Mouse (Mus musculus) adrenal gland (tissue): ENCODE results near the gene Mrrf.
"Not testable (repeated sequence)": the region's sequence is repeated elsewhere in the genome, so short reads cannot be mapped to it uniquely, and the experiment has no call there.

Source experiments
- intact Hi-C: fragments of 180-260 bp; cut with DNase I; formaldehyde crosslinking; loops from one replicate; pipeline ENCODE4 v1.15.1; 2025

Gene Mrrf

DNA sequence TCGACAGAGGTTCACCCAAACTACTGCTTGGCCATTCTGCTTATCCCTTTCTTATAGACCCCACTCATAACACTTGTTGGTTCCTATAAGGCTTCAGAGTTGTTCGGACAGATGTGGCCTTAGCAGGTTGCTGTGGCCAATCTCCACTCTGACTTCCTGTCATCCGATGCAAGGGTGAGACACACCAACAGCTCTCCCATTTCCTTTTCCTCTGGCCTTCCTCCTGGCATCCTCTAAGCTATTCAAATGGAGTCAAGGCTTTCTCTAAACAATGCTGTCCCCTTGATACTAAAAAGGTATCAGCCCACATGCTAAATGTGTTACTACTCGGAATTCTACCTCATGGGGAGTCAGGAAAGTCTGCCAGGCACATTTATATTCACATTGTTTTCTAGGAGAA is 8.2 kb upstream of the Mrrf start:
- intact Hi-C loops = no loop called here

GRCm38 (mm10) chr2:36129051-36129450 is 7.1 kb upstream of the Mrrf start:
- intact Hi-C loops = no loop called here

DNA sequence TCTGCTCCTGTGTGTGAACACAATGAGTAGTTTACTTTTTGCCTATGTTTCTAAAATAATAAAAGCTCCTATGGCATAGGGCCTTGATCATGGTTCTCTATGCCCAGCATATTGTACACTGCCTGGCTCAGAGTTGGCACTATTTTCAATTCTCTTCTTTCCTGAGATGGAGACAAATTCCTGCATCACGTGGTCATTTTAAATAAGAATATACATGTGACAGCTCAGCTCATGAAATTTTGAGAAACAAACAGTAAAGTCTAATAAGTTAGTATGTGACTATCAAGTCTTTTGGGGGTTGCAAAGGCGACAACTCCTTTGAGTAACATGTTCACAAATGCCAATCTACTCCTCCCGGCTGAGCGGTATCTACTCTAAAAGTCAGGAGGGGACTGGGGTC is 302 bp upstream of the Mrrf start:
- intact Hi-C loops = loop anchor here (5.0 kb wide), 1 partner anchor 76 kb away; no protein-coding TSS in a partner anchor

DNA sequence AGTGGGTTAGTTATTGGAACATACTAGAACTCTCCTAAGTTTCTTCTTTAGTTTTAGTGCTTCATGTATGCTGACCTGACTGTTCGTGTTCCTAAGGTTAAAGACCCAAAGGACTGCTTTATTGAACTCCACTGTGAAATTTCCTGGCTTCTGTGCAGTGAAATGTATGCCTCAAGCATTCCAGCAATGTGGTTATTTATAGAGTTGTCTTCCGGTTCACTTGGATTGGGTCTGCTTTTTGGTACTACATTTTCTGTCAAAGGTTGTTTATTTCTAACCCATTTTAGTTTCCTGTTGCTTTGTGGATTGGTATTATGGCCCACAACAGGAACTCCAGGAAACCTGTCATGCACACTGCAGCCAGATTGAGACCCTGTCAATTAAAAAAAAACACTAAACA is 2.9 kb downstream of the Mrrf start:
- intact Hi-C loops = loop anchor here (5.0 kb wide), 1 partner anchor 73 kb away; no protein-coding TSS in a partner anchor

DNA sequence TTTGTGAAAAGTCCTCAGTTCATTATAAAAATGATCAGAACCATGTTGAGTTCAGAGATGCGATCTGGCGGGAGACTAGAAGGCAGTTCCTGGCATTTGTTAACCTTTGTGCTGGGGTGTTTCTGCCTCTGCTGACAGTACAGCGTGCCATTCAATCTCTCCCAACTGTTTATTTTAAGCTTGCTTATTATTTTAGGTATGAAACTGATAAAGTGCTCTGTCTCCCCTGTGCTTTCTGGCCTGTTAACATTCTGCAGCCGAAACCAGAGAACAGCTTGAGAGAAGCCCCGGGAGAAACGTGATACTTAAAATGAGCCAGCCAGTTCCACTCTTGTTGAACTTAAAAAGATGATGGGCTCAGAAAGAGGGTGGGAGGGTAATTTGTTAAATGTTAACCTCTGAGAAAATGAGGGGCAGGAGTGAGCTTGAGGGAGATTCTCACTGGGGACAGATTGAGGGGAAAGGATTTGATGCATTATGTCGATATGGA is 12.7 kb downstream of the Mrrf start:
- intact Hi-C loops = no loop called here

DNA sequence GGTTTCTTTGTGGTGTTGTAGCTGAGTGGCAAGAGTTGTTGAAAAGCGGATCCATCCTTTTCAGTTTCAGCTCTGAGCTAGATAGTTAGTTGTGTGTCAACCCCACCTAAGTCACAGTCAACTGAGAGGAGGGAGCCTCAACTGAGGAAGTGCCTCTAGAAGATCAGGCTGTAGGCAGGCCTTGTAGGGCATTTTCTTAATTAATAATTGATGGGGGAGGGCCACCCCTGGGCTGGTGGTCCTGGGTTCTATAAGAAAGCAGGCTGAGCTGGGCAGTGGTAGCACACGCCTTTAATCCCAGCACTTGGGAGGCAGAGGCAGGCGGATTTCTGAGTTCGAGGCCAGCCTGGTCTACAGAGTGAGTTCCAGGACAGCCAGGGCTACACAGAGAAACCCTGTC is 16.2 kb downstream of the Mrrf start:
- intact Hi-C loops = not testable (repeated sequence)

GRCm38 (mm10) chr2:36157461-36157860 is 21.3 kb downstream of the Mrrf start:
- intact Hi-C loops = no loop called here

DNA sequence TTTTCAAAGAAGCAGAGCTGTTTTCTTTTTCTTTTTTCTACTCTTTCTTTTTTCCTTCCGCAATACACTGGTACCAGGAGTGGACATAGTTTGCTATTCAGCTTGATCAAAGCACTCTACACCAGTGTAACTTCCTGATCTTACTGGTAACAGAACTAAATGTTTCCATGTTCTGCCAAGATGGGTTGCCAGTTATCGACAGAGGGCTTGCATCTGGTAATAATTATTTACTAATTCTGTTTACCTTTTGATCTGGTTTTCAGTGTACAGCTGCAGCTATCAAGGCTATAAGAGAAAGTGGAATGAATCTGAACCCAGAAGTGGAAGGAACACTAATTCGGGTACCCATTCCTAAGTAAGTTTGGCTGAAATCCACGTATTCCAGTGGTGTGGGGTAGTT is 23.1 kb downstream of the Mrrf start:
- intact Hi-C loops = no loop called here

GRCm38 (mm10) chr2:36167990-36168618 is 31.9 kb downstream of the Mrrf start:
- intact Hi-C loops = no loop called here

- intact Hi-C loops = no loop called here
These were observed 33.0 kb downstream of the Mrrf start for GRCm38 (mm10) chr2:36169176-36169575.

DNA sequence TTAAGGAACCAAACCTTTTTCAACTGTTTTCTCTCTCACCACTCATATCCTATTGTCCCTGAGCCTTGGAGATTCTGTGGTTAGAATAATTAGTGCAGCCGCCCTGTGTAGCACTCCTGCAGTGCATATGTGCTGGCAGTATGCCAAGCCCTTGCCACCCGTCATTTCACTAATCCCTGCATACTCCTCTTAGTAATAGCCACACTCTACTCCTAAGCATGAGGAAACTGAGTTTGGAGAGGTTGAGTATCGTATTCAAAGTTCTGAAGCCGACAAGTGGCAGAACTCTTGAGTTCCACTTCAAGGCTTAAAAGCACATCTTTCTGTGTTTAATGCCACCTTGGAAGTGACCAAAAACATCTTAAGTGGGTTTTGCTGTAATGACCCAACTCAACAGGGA is 35.9 kb downstream of the Mrrf start:
- intact Hi-C loops = no loop called here

DNA sequence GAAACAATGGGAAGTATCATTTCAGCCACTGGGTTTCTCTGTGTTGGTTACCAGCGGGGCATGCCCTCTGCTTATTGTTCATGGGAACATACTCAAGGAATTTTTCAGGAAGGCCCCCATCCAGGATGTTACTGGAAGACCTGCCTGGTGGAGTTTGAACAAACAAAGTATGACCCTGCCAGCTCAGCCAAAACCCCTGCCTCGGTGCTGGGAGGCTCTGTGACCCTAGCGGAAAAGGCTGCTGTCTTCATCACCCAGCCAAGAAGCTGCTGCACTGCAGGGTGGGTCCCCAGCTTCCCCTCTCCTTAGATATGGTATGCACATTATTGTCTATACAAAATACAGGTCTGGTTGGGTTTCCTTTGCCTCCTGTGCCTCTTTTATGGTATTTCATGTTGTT is 36.4 kb downstream of the Mrrf start:
- intact Hi-C loops = no loop called here

DNA sequence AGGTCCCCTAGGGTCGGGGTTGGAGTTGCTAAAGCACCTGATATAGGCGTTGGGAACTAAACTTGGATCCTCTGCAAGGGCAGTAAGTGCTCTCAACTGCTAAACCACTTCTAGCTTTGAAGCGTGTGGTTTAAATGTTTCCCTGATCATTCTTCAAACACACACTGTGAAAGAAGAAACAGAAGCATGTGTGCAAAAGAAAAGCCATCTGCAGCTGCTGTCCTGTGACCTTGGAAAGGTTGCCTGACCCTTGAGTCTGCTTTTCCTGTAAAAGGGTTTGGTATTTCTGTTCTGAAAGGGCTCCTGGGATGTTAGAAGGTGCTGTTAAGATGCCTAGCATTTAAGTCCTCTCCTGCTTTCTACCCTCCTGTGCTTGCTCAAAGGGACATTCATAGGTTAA is 43.3 kb downstream of the Mrrf start:
- intact Hi-C loops = no loop called here

DNA sequence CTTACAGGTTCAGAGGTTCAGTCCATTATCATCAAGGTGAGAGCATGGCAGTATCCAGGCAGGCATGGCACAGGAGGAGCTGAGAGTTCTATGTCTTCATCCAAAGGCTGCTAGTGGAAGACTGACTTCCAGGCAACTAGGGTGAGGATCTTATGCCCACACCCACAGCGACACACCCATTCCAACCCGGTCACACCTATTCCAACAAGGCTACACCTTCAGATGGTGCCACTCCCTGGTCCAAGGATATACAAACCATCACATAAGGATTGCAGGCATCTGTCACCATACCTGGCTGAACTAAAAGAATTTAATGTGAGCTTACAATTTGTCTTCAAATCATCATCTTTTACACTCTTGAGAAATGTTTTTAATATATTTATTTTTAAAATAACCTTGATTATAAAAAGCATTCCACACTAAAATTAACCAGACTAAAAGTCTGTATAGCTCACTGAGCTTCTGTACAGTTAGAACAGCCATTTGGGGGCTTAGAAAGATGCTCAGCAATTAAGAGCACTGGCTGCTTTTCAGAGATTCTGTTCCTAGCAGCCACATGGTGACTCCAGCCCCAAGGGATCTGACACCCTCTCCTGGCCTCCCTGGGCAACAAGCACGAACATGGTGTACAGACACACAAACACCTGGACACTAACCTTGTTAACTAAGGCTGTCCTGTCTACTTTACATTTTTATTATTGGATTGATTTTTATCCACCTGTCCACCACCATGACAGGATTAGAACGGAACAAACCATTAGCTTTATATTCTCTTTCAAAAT is 45.6 kb downstream of the Mrrf start:
- intact Hi-C loops = not testable (repeated sequence)

DNA sequence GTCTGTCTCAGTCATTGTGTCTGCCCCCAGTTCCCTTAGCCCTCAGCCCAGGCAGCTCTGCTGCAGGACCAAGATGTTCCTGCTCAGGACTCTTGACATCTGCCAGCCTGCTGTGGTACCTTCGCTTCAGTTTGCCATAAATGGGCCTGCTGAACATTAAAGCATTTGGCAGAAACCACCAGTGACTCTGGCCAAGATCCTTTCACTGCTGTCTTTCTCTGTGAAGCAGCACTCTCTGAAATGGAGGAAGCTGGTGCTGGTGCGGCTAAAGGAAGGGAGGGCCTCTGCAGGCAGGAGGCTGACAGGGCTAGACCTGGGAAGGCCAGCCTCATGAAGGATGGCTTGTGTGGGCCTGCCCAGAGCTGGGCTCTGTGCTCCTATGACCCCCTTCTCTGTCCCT is 47.1 kb downstream of the Mrrf start:
- intact Hi-C loops = no loop called here

DNA sequence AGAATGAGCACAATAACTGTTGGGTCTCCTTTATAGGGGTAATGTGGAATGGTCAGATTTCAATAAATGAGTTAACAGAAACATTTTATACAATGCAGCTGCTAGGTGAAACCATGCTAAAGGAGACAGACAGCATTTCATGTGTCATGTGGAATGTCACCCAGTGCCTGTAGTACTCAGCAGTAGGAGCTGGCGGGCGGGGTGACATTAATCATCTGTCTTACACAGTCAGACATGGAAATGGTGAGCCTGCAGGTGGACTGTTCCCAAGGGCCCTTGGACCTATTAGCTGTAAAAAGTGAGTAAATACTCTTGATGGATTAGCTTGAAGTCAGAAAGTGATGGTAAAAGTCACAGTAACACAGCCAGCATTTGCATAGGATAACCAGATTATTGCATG is 48.0 kb downstream of the Mrrf start:
- intact Hi-C loops = no loop called here

DNA sequence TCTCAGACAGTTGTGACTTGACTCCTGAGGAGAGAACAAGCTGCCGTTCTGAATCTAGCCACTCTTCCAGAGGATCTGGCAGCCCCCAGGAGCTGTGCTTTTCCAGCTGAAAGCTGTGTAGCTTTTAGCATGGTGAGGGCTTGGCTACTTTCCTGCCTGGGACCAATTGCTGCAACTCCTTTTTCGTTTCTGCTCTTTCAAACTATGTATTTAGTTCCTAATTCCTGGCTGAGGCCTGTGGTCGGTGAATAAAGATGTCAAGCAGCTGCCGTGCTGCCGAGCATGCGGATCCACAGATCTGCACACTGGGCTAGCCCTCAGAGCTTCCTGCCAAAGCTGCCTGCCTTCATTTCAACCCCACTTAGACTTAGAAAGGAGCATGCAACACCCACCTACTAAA is 48.7 kb downstream of the Mrrf start:
- intact Hi-C loops = no loop called here

DNA sequence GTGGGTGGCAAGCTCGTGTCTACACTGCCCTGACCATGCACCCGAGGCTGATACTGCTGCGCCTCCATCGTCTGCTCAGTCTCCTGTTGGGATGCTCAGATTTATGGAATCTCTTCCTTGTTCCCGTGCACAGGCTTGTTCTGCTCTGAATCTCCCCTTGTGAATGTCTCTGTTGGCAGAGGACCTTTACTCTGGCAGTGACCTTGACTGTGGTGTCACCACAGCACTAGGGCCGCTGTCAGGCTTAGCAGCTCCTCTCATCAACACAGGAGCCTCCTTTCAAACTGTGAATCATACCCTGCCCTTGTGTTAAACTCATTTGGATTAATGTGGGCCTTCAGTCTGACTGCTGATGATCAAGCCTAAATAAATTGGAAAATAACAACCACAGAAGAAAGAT is 53.0 kb downstream of the Mrrf start:
- intact Hi-C loops = not testable (repeated sequence)

GRCm38 (mm10) chr2:36191098-36191941 is 55.1 kb downstream of the Mrrf start:
- intact Hi-C loops = no loop called here

DNA sequence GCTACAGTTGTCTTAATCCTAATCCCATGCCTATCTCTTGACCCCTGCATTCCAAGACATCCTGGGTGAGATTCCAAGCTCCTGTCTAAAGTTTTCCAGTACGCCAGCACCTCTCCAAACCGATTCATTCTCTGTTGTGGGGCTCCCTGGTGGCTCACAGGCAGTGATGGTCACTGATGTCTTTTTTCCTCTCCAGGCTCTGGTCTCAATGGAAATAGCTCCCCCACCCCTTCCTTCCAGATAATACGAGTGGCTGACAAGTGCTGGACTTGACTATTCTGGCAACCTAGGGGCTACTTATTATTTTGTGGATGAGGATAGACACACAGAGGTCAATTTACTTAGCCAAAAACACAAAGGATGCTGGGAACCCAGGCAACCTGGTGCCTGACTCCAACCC is 60.8 kb downstream of the Mrrf start:
- intact Hi-C loops = no loop called here

GRCm38 (mm10) chr2:36197919-36198881 is 62.0 kb downstream of the Mrrf start:
- intact Hi-C loops = no loop called here
